Mouse (Mus musculus): ENCODE data around the gene Laptm5. TPM values are rescaled to one million over a fixed set of nuclear protein-coding genes. Genes with fewer than 3 reads are reported as not detected.
A peak's percentile ranks its signal among the peaks of the same experiment; 100 is the strongest.

The Laptm5 gene
- polyA plus RNA-seq, 1 experiment, result 1,969 TPM

- TF ChIP-seq CTCF (IDR thresholded peaks at IDR 0.05; ENCODE audit: borderline replicate concordance, control insufficient read depth, extremely low read depth, insufficient read depth, low read length, poor library complexity) (no peak), POLR2A (IDR thresholded peaks at IDR 0.05; ENCODE audit: control insufficient read depth, extremely low read depth, insufficient read depth, low read length, poor library complexity) (no peak)
- 39% methylated on average over 10 of the region's 10 CpGs for WGBS
- DNase-seq, result no peak
- Histone ChIP-seq H3K36me3 (ENCODE audit: control insufficient read depth, insufficient read depth, low read length) (no peaks in the 10 kb centered on the region), H3K4me3 (ENCODE audit: control insufficient read depth, insufficient read depth, low read length) (no peak overlapping the region), H3K27ac (ENCODE audit: control insufficient read depth, insufficient read depth, low read length) (no peak overlapping the region), H3K4me1 (replicated peaks; ENCODE audit: control insufficient read depth, insufficient read depth, low read length) (no peaks in the 10 kb centered on the region), H3K27me3 (ENCODE audit: control insufficient read depth, insufficient read depth, low read length) (no peaks in the 10 kb centered on the region)
These were observed 38.3 kb upstream of the Laptm5 start for GRCm38 (mm10) chr4:130874601-130875000.

GRCm38 (mm10) chr4:130876016-130876726, 36.8 kb upstream of the Laptm5 start:
- no peaks in the 10 kb centered on the region for H3K27me3 ChIP-seq (ENCODE audit: control insufficient read depth, insufficient read depth, low read length)
- no peak overlapping the region for H3K4me3 ChIP-seq (ENCODE audit: control insufficient read depth, insufficient read depth, low read length)
- no peak for DNase-seq
- H3K4me1 ChIP-seq (replicated peaks; ENCODE audit: control insufficient read depth, insufficient read depth, low read length), result no peaks in the 10 kb centered on the region
- 67% methylated on average over 14 of the region's 14 CpGs for WGBS
- H3K36me3 ChIP-seq (ENCODE audit: control insufficient read depth, insufficient read depth, low read length), result no peaks in the 10 kb centered on the region
- H3K27ac ChIP-seq (ENCODE audit: control insufficient read depth, insufficient read depth, low read length), result no peak overlapping the region
- TF ChIP-seq CTCF (IDR thresholded peaks at IDR 0.05; ENCODE audit: borderline replicate concordance, control insufficient read depth, extremely low read depth, insufficient read depth, low read length, poor library complexity) (no peak), POLR2A (IDR thresholded peaks at IDR 0.05; ENCODE audit: control insufficient read depth, extremely low read depth, insufficient read depth, low read length, poor library complexity) (no peak)

- H3K27me3 ChIP-seq (ENCODE audit: control insufficient read depth, insufficient read depth, low read length), result no peaks in the 10 kb centered on the region
- WGBS, result 17% methylated on average over 21 of the region's 21 CpGs
- no peaks in the 10 kb centered on the region for H3K36me3 ChIP-seq (ENCODE audit: control insufficient read depth, insufficient read depth, low read length)
- no peaks in the 10 kb centered on the region for H3K4me1 ChIP-seq (replicated peaks; ENCODE audit: control insufficient read depth, insufficient read depth, low read length)
- TF ChIP-seq POLR2A (IDR thresholded peaks at IDR 0.05; ENCODE audit: control insufficient read depth, extremely low read depth, insufficient read depth, low read length, poor library complexity), result no peak
- peak; percentile 69 for TF ChIP-seq CTCF (IDR thresholded peaks at IDR 0.05; ENCODE audit: borderline replicate concordance, control insufficient read depth, extremely low read depth, insufficient read depth, low read length, poor library complexity)
- H3K27ac ChIP-seq (ENCODE audit: control insufficient read depth, insufficient read depth, low read length), result no peak overlapping the region
- no peak overlapping the region for H3K4me3 ChIP-seq (ENCODE audit: control insufficient read depth, insufficient read depth, low read length)
- DNase-seq, result peak; percentile 85
These were observed 34.5 kb upstream of the Laptm5 start for GRCm38 (mm10) chr4:130878273-130879047.

GRCm38 (mm10) chr4:130879048-130879384, 33.9 kb upstream of the Laptm5 start:
- Histone ChIP-seq H3K27ac (ENCODE audit: control insufficient read depth, insufficient read depth, low read length) (no peak overlapping the region), H3K27me3 (ENCODE audit: control insufficient read depth, insufficient read depth, low read length) (no peaks in the 10 kb centered on the region), H3K4me1 (replicated peaks; ENCODE audit: control insufficient read depth, insufficient read depth, low read length) (no peaks in the 10 kb centered on the region), H3K36me3 (ENCODE audit: control insufficient read depth, insufficient read depth, low read length) (no peaks in the 10 kb centered on the region), H3K4me3 (ENCODE audit: control insufficient read depth, insufficient read depth, low read length) (no peak overlapping the region)
- DNase-seq, result no peak
- 89% methylated on average over 1 of the region's 1 CpGs for WGBS
- TF ChIP-seq CTCF (IDR thresholded peaks at IDR 0.05; ENCODE audit: borderline replicate concordance, control insufficient read depth, extremely low read depth, insufficient read depth, low read length, poor library complexity) (no peak), POLR2A (IDR thresholded peaks at IDR 0.05; ENCODE audit: control insufficient read depth, extremely low read depth, insufficient read depth, low read length, poor library complexity) (no peak)

GRCm38 (mm10) chr4:130881336-130881735, 31.6 kb upstream of the Laptm5 start:
- no peak overlapping the region for H3K27ac ChIP-seq (ENCODE audit: control insufficient read depth, insufficient read depth, low read length)
- no peak overlapping the region for H3K4me3 ChIP-seq (ENCODE audit: control insufficient read depth, insufficient read depth, low read length)
- H3K36me3 ChIP-seq (ENCODE audit: control insufficient read depth, insufficient read depth, low read length), result no peaks in the 10 kb centered on the region
- TF ChIP-seq POLR2A (IDR thresholded peaks at IDR 0.05; ENCODE audit: control insufficient read depth, extremely low read depth, insufficient read depth, low read length, poor library complexity) (no peak), CTCF (IDR thresholded peaks at IDR 0.05; ENCODE audit: borderline replicate concordance, control insufficient read depth, extremely low read depth, insufficient read depth, low read length, poor library complexity) (no peak)
- 80% methylated on average over 5 of the region's 5 CpGs for WGBS
- H3K4me1 ChIP-seq (replicated peaks; ENCODE audit: control insufficient read depth, insufficient read depth, low read length), result no peaks in the 10 kb centered on the region
- DNase-seq, result no peak
- no peaks in the 10 kb centered on the region for H3K27me3 ChIP-seq (ENCODE audit: control insufficient read depth, insufficient read depth, low read length)

- WGBS, result 84% methylated on average over 15 of the region's 15 CpGs
- TF ChIP-seq POLR2A (IDR thresholded peaks at IDR 0.05; ENCODE audit: control insufficient read depth, extremely low read depth, insufficient read depth, low read length, poor library complexity), result no peak
- no peak for TF ChIP-seq CTCF (IDR thresholded peaks at IDR 0.05; ENCODE audit: borderline replicate concordance, control insufficient read depth, extremely low read depth, insufficient read depth, low read length, poor library complexity)
- Histone ChIP-seq H3K4me3 (ENCODE audit: control insufficient read depth, insufficient read depth, low read length) (no peak overlapping the region), H3K4me1 (replicated peaks; ENCODE audit: control insufficient read depth, insufficient read depth, low read length) (no peaks in the 10 kb centered on the region), H3K27me3 (ENCODE audit: control insufficient read depth, insufficient read depth, low read length) (no peaks in the 10 kb centered on the region), H3K36me3 (ENCODE audit: control insufficient read depth, insufficient read depth, low read length) (no peaks in the 10 kb centered on the region), H3K27ac (ENCODE audit: control insufficient read depth, insufficient read depth, low read length) (no peak overlapping the region)
- DNase-seq, result no peak
These were observed 30.2 kb upstream of the Laptm5 start for GRCm38 (mm10) chr4:130882762-130883161.

All from thymus, adult 2 months (tissue).